Mouse (Mus musculus) cerebellum, adult 9-11 months (tissue): ENCODE results near the gene Cts6.
A peak's percentile ranks its signal among the peaks of the same experiment; 100 is the strongest.
"Not testable (repeated sequence)": the region's sequence is repeated elsewhere in the genome, so short reads cannot be mapped to it uniquely, and the experiment has no call there.

Experiments
- DNase-seq: peaks from one replicate; pipeline ENCODE4 v3.0.0; 2022

Gene Cts6

GRCm38 (mm10) chr13:61203310-61203709 is at the start of gene Cts6:
Gene Cts6, minus strand, starts transcription at chr13:61203410.
- no peak for DNase-seq

GRCm38 (mm10) chr13:61241076-61241947 is 38.1 kb upstream of the Cts6 start:
- peak; percentile 2 for DNase-seq

- DNase-seq, result not testable (repeated sequence)
Measured at GRCm38 (mm10) chr13:61185151-61185933, 17.9 kb downstream of the Cts6 start.

- DNase-seq, result no peak
Measured at GRCm38 (mm10) chr13:61164622-61165021, 38.6 kb downstream of the Cts6 start.

GRCm38 (mm10) chr13:61164156-61164555 is 39.1 kb downstream of the Cts6 start, which contains the start of gene Ctsr:
Gene Ctsr, minus strand, starts transcription at chr13:61164256.
- DNase-seq, result no peak
